Comparison of ENCODE assay signal across 8 mouse cellular contexts in the genomic region with DNA sequence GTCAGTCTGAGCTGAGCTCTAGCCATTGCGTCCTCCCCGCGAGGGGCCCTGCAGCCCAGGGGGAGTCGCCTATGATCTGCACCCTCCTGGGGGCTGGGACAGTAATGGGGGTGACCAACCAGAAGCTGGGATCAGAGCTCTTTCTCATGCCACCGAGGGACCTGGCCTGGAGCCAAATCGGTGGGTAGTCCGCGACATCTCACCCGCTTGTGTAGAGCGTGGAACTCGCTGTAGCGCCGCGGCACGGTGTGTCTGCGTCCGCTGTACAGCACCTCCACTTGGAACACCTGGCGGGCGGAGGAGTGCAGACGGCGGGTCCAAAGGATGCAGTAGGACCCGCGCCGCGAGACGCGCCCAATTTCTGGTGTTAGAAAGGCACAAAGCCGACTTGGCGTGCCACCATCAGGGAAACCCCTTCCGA. TPM values are rescaled to one million over a fixed set of nuclear protein-coding genes. Genes with fewer than 3 reads are reported as not detected.
DNase-seq lines count a peak whose midpoint lies in the region; ATAC-seq lines count a peak whose summit lies in the region.

No protein-coding gene starts in this region.

- H3K9ac ChIP-seq in intestine, embryonic 16.5 days (ENCODE audit: low read depth, low read length) = peak overlapping the region; percentile 47

- DNase-seq in left cerebral cortex, postnatal 4 days = peak; percentile 49
- no peak for DNase-seq in left cerebral cortex, adult 9 months (ENCODE audit: low spot score in 2 of 2)
- peak; percentile 27 to 39 for DNase-seq in adrenal gland, postnatal 36 days
- DNase-seq in forebrain, embryonic 10.5 days (ENCODE audit: extremely low spot score, low spot score) = no peak
- peak; percentile 29 for DNase-seq in lung, postnatal 36 days
- DNase-seq in spleen, postnatal 4 days (ENCODE audit: low spot score in 2 of 2) = peak; percentile 65 to 87
- no peak for DNase-seq in gastrocnemius, adult 8-10 months (ENCODE audit: low spot score in 2 of 2)

- H3K4me3 ChIP-seq in forebrain, embryonic 10.5 days = peak overlapping the region; percentile 64
- H3K4me3 ChIP-seq in intestine, embryonic 16.5 days (ENCODE audit: low read length) = peak overlapping the region; percentile 54

- under 1% methylated on average over 30 of the region's 30 CpGs for WGBS in forebrain, embryonic 10.5 days
- under 1% methylated on average over 30 of the region's 30 CpGs for WGBS in intestine, embryonic 16.5 days

- H3K4me1 ChIP-seq in forebrain, embryonic 10.5 days = peaks cover 21% of the 10 kb centered on the region
- H3K4me1 ChIP-seq in intestine, embryonic 16.5 days (ENCODE audit: control insufficient read depth, insufficient read depth, low read length) = peaks cover 7% of the 10 kb centered on the region; the same call in 1 of the 2 replicates

- intact Hi-C loops in left cerebral cortex, postnatal 4 days (cut with DNase I) = no loop called here

- peak; percentile 42 for ATAC-seq in intestine, embryonic 16.5 days

- peak overlapping the region; percentile 99 for H3K4me2 ChIP-seq in intestine, embryonic 16.5 days (ENCODE audit: low read depth, low read length)

- peaks cover under 1% of the 10 kb centered on the region; the same call in 1 of the 2 replicates for H3K9me3 ChIP-seq in forebrain, embryonic 10.5 days
- H3K9me3 ChIP-seq in intestine, embryonic 16.5 days (ENCODE audit: control insufficient read depth, low read length) = no peaks in the 10 kb centered on the region

- H3K27me3 ChIP-seq in forebrain, embryonic 10.5 days (ENCODE audit: poor library complexity, severe bottlenecking) = peaks cover 50% of the 10 kb centered on the region
- peaks cover 11% of the 10 kb centered on the region for H3K27me3 ChIP-seq in intestine, embryonic 16.5 days (replicated peaks; ENCODE audit: control insufficient read depth, insufficient read depth, low read length)

- H3K27ac ChIP-seq in forebrain, embryonic 10.5 days = peak overlapping the region; percentile 54
- no peak overlapping the region for H3K27ac ChIP-seq in intestine, embryonic 16.5 days (ENCODE audit: low read length)

- peaks cover 34% of the 10 kb centered on the region for H3K36me3 ChIP-seq in forebrain, embryonic 10.5 days (replicated peaks)
- peaks cover 23% of the 10 kb centered on the region for H3K36me3 ChIP-seq in intestine, embryonic 16.5 days (ENCODE audit: control insufficient read depth, insufficient read depth, low read length)

RNA-seq across cellular contexts. Expression of a gene that starts 0.5 kb away (rescaled TPM):
- total RNA-seq in left cerebral cortex, postnatal 4 days (2021) = 1 to 10 TPM; 5.9 to 7.3 TPM
- under 1 TPM; 0.26 to 0.30 TPM for total RNA-seq in adrenal gland, postnatal 36 days (2021)
- 2.1 and 2.6 TPM in 2 replicates for polyA plus RNA-seq in forebrain, embryonic 10.5 days (2016; fragmentation: Nextera tagmentation; extraction: Ambion mirVana)
- polyA plus RNA-seq in intestine, embryonic 16.5 days (2015; fragmentation: Nextera tagmentation; extraction: Ambion mirVana) = 1.2 and 1.9 TPM in 2 replicates
- total RNA-seq in gastrocnemius, adult 8-10 months (2022) = under 1 TPM in 3 of 4 experiments, not detected in 1; 0.12 to 0.29 (median 0.18) TPM

RNA-seq across cellular contexts. Expression of a gene that starts 9.0 kb away (rescaled TPM):
- total RNA-seq in left cerebral cortex, postnatal 4 days (2021) = 100 to 1,000 TPM; 233 to 249 TPM
- 100 to 1,000 TPM; 317 to 322 TPM for total RNA-seq in adrenal gland, postnatal 36 days (2021)
- polyA plus RNA-seq in forebrain, embryonic 10.5 days (2016; fragmentation: Nextera tagmentation; extraction: Ambion mirVana) = 445 and 454 TPM in 2 replicates
- polyA plus RNA-seq in intestine, embryonic 16.5 days (2015; fragmentation: Nextera tagmentation; extraction: Ambion mirVana) = 645 and 681 TPM in 2 replicates
- total RNA-seq in gastrocnemius, adult 8-10 months (2022) = 10 to 100 TPM; 26.9 to 38.5 (median 32.7) TPM

RNA-seq across cellular contexts. Expression of a gene that starts 57.4 kb away (rescaled TPM):
- 10 to 100 TPM; 48.9 to 50.0 TPM for total RNA-seq in left cerebral cortex, postnatal 4 days (2021)
- total RNA-seq in adrenal gland, postnatal 36 days (2021) = 100 to 1,000 TPM; 118 to 119 TPM
- polyA plus RNA-seq in forebrain, embryonic 10.5 days (2016; fragmentation: Nextera tagmentation; extraction: Ambion mirVana) = 136 and 140 TPM in 2 replicates
- 149 and 155 TPM in 2 replicates for polyA plus RNA-seq in intestine, embryonic 16.5 days (2015; fragmentation: Nextera tagmentation; extraction: Ambion mirVana)
- total RNA-seq in gastrocnemius, adult 8-10 months (2022) = 10 to 100 TPM in 3 of 4 experiments, 1 to 10 TPM in 1; 9.0 to 11.0 (median 10.5) TPM

RNA-seq across cellular contexts. Expression of a gene that starts 57.4 kb away (rescaled TPM):
- 10 to 100 TPM; 23.7 to 27.9 TPM for total RNA-seq in left cerebral cortex, postnatal 4 days (2021)
- total RNA-seq in adrenal gland, postnatal 36 days (2021) = 10 to 100 TPM; 69.2 to 89.1 TPM
- 166 and 168 TPM in 2 replicates for polyA plus RNA-seq in forebrain, embryonic 10.5 days (2016; fragmentation: Nextera tagmentation; extraction: Ambion mirVana)
- 203 and 219 TPM in 2 replicates for polyA plus RNA-seq in intestine, embryonic 16.5 days (2015; fragmentation: Nextera tagmentation; extraction: Ambion mirVana)
- 10 to 100 TPM; 51.2 to 64.6 (median 61.2) TPM for total RNA-seq in gastrocnemius, adult 8-10 months (2022)

Comparison
In these comparisons a context has a peak if more than half of its experiments do, and no peak if none do; other contexts are left out.
1. DNase-seq: peak in left cerebral cortex, postnatal 4 days (single experiment), adrenal gland, postnatal 36 days (2 of 2), lung, postnatal 36 days (single experiment) and spleen, postnatal 4 days (2 of 2); none in left cerebral cortex, adult 9 months (0 of 2), forebrain, embryonic 10.5 days (single experiment) and gastrocnemius, adult 8-10 months (0 of 2).
2. RNA of a gene that starts 0.5 kb away (total RNA-seq): 5.9 to 7.3 TPM in left cerebral cortex, postnatal 4 days; 0.26 to 0.30 TPM in adrenal gland, postnatal 36 days and 0.12 to 0.29 TPM in gastrocnemius, adult 8-10 months; every median in the first group is over 4 times any median in the second.
3. RNA of a gene that starts 9.0 kb away (total RNA-seq): 317 to 322 TPM in adrenal gland, postnatal 36 days and 233 to 249 TPM in left cerebral cortex, postnatal 4 days; 26.9 to 38.5 TPM in gastrocnemius, adult 8-10 months; every median in the first group is over 4 times any median in the second.
4. RNA of a gene that starts 57.4 kb away (total RNA-seq): 118 to 119 TPM in adrenal gland, postnatal 36 days and 48.9 to 50.0 TPM in left cerebral cortex, postnatal 4 days; 9.0 to 11.0 TPM in gastrocnemius, adult 8-10 months; every median in the first group is over 4 times any median in the second.